Mouse (Mus musculus) ES-E14 (cell line): Measurements from ENCODE around the gene Lgr6.

ENCODE experiments used
- ZC3H11A ChIP-seq: IDR thresholded peaks from 2 replicates; pipeline ENCODE4 v1.6.1; 2012; ENCODE audit warnings: low read depth, mild to moderate bottlenecking, inconsistent platforms, low read length, borderline replicate concordance
- ZNF384 ChIP-seq: IDR thresholded peaks from 2 replicates; pipeline ENCODE4 v1.6.1; 2012; ENCODE audit warnings: low read depth, low read length, inconsistent platforms

DNA sequence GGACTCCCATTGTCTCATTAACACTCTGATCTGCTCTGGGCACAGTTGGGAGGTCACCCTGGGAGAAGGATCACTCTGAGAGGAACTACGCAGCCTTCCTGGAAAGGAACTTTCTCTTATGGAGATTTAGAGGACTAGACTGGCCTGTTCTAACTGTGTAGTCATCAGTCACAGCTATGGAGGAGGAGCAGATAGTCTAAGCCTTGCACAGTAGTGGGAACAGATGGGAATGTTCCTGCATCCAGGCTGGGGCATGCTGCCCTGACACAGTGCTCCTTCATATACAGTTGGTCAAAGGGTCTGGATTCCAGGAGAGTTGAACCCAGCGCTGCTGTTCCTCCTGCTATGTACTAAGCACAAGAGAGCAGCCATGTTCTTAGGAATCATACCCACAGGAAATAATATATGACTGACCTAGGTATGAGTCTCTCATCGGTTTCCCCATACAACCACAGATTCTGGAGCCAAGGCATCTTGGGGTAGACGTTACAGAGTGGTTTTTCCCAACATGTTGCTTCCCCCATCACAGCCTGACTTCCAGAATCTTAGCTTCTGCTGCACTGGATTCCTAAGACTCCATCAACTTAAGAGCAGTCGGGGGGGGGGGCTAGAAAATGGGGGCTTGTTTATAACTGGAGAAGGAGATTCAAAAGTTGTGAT, 84.7 kb downstream of the Lgr6 start:
- no peak for TF ChIP-seq ZC3H11A
- no peak for TF ChIP-seq ZNF384
